ENCODE assay signal across 13 mouse cellular contexts in genomic region chr6:33831276-33831675, GRCm38 (mm10).
"Had no signal": no experiment of that assay in that cellular context is flagged by ENCODE, and none has a peak within 500 bp of the region (broad histone marks: within the 10 kb centered on the region; RNA-seq: fewer than 3 reads in every experiment).

No protein-coding gene starts in this region.

- DNase-seq: kidney, adult 11 months; kidney, adult 8-10 months; kidney, postnatal 10 days; kidney, postnatal 36 days; liver; lung, adult 18-20 months; lung, postnatal 10 days; lung, postnatal 36 days; retina, postnatal 1 day; right cerebral cortex, postnatal 4 days; thymus, adult 2 months; thymus, postnatal 14 days; thymus, postnatal 4 days had no signal
